Mouse (Mus musculus) megakaryocyte, embryonic 14.5 days (primary cell): Measurements from ENCODE around the gene Brwd3. TPM values are rescaled to one million over a fixed set of nuclear protein-coding genes. Genes with fewer than 3 reads are reported as not detected.

Source experiments
- H3K27me3 ChIP-seq: replicated peaks from 2 replicates; pipeline ENCODE3; 2012; ENCODE audit warnings: inconsistent platforms
- H3K36me3 ChIP-seq: replicated peaks from 2 replicates; pipeline ENCODE3; 2012; ENCODE audit warnings: low read length, inconsistent platforms, mixed read lengths
- H3K4me1 ChIP-seq: 2 replicates; pipeline ENCODE4 v1.6.1; 2012; ENCODE audit warnings: inconsistent platforms
- H3K4me3 ChIP-seq: replicated peaks from 2 replicates; pipeline ENCODE3; 2012; ENCODE audit warnings: moderate library complexity, mild to moderate bottlenecking, inconsistent platforms
- H3K9me3 ChIP-seq: 2 replicates; pipeline ENCODE4 v1.6.1; 2012; ENCODE audit warnings: inconsistent platforms
- FLI1 ChIP-seq: IDR thresholded peaks from 2 replicates; pipeline ENCODE4 v1.6.1; 2012; ENCODE audit warnings: low read length, inconsistent platforms, mixed read lengths
- GATA1 ChIP-seq: IDR thresholded peaks from 3 replicates; pipeline ENCODE4 v1.6.1; 2012; ENCODE audit warnings: mixed read lengths, low read length, inconsistent platforms, borderline replicate concordance
- polyA plus RNA-seq: library from polyadenylated mRNA; stranded (reverse); fragments of >175 nt; gene quantifications from 2 replicates; pipeline ENCODE4 v1.2.3, GENCODE M21; 2012; ENCODE audit warnings: low replicate concordance; ENCODE audit not compliant: insufficient read depth

Gene Brwd3
- polyA plus RNA-seq, 1 experiment, result 0.46 TPM

DNA sequence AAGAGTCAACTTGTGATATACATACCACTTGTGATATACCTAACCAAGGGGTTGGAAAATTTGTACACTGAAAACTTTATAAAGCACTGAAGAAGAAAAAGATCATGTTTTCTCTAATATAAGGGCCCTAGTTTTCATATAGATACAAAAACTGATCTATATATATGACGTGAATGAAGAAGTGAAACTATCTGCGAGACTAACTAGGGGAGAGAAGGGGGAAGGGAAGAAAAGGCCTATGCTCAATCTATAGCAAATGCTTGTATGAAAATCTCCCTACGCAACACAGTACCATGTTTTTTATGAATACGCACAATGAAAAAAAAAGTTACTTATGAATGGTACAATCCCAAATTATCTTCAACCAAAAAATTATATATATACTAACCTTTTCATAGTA, 50.4 kb downstream of the Brwd3 start:
- no peaks in the 10 kb centered on the region for H3K4me1 ChIP-seq
- no peaks in the 10 kb centered on the region for H3K9me3 ChIP-seq
- no peak overlapping the region for H3K4me3 ChIP-seq
- no peak for TF ChIP-seq FLI1
- TF ChIP-seq GATA1, result no peak
- peaks cover 27% of the 10 kb centered on the region for H3K36me3 ChIP-seq
- H3K27me3 ChIP-seq, result no peaks in the 10 kb centered on the region

DNA sequence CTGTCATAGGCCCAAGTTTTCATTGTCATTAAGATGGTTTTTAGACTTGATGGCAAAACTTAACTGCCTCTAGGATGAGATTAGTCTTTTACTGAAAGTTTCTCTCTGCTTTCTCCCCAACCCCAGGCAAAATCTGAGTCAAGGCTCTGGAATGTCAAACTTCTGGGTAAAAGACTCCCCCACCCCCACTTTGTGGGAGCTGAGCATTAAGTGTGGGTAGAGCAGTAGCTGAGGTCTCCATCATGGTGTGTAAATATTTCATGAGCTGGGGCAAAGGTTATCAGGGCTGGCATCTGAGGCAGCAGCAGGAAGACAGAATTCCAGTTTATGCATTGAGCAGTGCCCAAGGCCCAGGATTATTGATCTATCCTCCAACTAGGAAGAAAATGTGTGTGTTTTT, 102.4 kb downstream of the Brwd3 start:
- no peaks in the 10 kb centered on the region for H3K9me3 ChIP-seq

DNA sequence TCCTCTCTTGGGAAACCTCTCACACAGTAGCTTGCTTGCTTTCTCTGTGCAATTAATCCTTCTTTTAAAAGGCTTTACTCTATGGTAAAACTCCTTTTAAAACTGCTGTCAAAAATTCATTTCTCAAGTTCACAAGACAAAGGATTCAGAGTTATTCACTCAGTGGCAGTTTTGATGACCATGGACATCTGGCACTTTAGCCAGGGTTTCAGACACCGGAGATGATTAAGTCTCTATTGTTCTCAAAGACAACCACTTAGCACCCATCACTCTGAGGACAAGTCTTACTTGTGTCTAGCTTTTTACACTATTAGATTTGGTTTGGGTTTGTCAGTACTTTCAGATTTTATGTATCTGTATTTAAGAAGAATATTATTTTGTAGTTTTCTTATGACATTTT, 104.6 kb downstream of the Brwd3 start:
- H3K4me3 ChIP-seq, result no peak overlapping the region
- TF ChIP-seq FLI1, result no peak
- TF ChIP-seq GATA1, result no peak
- H3K27me3 ChIP-seq, result peaks cover 2% of the 10 kb centered on the region
- no peaks in the 10 kb centered on the region for H3K36me3 ChIP-seq
- no peaks in the 10 kb centered on the region for H3K9me3 ChIP-seq
- H3K4me1 ChIP-seq, result no peaks in the 10 kb centered on the region

More for the DNA sequence above, 102.4 kb downstream of the Brwd3 start:
- Histone ChIP-seq H3K36me3 (no peaks in the 10 kb centered on the region), H3K4me3 (no peak overlapping the region), H3K27me3 (peaks cover 2% of the 10 kb centered on the region), H3K4me1 (no peaks in the 10 kb centered on the region)
- TF ChIP-seq FLI1, result no peak
- no peak for TF ChIP-seq GATA1

DNA sequence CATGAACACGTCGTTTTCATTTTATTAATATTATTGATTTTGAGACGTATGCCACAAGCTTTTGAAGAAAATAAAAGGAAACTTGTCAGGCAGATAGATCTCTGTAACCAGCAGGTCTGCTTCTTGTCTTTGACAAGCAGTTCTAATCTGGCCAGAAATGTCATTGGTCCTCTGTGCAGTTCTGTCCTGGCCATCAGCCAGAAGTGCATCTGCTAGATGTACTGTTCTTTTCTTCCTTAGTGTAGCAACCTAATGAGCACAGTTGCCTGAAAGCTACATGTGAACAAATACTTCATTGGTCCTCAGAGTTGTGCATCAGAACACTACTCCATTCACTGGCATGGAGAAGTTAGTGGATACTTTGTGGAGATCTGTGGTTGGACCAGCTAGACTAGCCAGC, 105.1 kb downstream of the Brwd3 start:
- Histone ChIP-seq H3K27me3 (peaks cover 2% of the 10 kb centered on the region), H3K4me1 (no peaks in the 10 kb centered on the region), H3K4me3 (no peak overlapping the region), H3K36me3 (no peaks in the 10 kb centered on the region), H3K9me3 (no peaks in the 10 kb centered on the region)
- no peak for TF ChIP-seq FLI1
- no peak for TF ChIP-seq GATA1

DNA sequence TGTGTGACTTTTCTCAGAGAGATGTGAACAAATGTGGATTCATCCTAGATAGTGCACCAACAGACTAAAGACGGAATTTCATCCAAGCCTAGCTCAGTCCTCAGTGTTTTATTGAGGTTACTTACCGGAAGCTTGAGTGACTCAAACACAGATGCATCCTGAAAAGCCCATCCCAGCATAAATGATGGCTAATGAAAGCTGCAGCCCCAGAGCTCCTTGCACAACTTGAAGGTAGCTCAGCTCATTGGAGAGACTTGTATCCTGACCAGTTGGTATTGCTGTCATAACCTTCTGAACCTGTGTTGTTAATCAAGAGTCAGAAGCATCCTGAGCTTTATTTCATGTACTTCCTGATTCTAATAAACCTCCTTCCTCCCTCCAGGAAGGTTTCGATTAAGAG, 105.8 kb downstream of the Brwd3 start:
- H3K27me3 ChIP-seq, result peaks cover 2% of the 10 kb centered on the region
- no peaks in the 10 kb centered on the region for H3K4me1 ChIP-seq
- no peak for TF ChIP-seq FLI1
- no peak for TF ChIP-seq GATA1
- no peak overlapping the region for H3K4me3 ChIP-seq
- no peaks in the 10 kb centered on the region for H3K36me3 ChIP-seq
- H3K9me3 ChIP-seq, result no peaks in the 10 kb centered on the region

DNA sequence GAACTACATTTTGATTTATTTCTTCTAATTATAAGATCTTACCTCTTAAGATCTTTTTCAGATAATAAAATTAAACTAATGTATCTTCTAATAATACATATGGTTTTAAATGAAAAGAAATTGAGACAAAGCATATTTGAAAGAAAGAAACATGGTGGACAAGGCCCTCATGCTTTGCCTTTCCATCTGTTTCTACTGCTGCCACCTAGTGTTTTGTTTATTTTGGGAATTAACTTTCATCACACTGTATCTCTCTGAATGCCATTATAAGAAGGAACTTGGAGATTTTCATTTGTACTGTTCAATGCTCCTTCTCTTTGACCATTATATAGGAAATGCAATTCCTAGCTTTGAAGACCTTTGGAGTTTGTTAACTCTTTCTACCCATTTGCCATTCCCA, 109.9 kb downstream of the Brwd3 start:
- Histone ChIP-seq H3K36me3 (no peaks in the 10 kb centered on the region), H3K4me3 (no peak overlapping the region), H3K27me3 (peaks cover 4% of the 10 kb centered on the region), H3K9me3 (peaks cover 4% of the 10 kb centered on the region; the same call in 1 of the 2 replicates), H3K4me1 (no peaks in the 10 kb centered on the region)
- TF ChIP-seq GATA1 (no peak), FLI1 (no peak)

DNA sequence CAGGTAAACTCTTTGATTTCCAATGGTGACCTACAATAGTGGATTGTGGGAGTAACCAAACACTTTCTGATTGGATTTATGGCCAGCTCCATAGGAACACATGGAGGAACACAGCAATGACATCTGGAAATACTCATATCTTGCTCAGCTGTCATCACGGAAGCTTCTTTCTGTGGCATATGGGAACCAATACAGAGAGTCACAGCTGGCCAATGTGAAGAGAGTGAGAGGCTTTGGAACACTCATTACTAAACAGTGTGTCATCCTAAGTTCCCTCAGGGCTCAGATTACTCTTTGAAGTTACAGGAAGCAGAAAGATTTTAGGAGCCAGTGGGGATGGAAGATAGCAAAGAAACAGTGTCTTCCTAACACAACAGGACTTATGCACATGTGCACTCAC, 111.7 kb downstream of the Brwd3 start:
- no peak for TF ChIP-seq FLI1
- TF ChIP-seq GATA1, result no peak
- H3K36me3 ChIP-seq, result no peaks in the 10 kb centered on the region
- no peak overlapping the region for H3K4me3 ChIP-seq
- H3K9me3 ChIP-seq, result peaks cover 4% of the 10 kb centered on the region; the same call in 1 of the 2 replicates
- H3K4me1 ChIP-seq, result no peaks in the 10 kb centered on the region
- peaks cover 2% of the 10 kb centered on the region for H3K27me3 ChIP-seq

DNA sequence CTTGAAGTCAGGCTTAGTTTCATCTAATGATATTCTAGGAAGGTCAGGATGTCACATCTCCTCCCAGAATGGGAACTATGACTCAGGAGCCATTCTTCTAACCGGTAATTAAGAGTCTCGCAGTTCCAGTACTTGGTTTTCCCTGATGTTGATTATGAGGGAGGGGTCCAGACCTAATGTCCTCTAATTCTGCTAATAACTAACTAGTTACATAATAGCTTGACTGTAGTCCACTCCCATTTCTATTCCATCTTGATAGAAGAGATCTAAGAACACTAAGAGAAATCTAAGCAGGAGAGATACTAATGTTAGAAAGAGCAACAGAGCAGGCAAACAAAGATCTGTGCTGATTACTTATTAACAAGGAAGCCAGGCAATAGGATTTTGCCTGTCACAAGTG, 129.9 kb downstream of the Brwd3 start:
- no peaks in the 10 kb centered on the region for H3K4me1 ChIP-seq
- no peak overlapping the region for H3K4me3 ChIP-seq
- TF ChIP-seq FLI1, result no peak
- TF ChIP-seq GATA1, result no peak
- no peaks in the 10 kb centered on the region for H3K9me3 ChIP-seq
- peaks cover 3% of the 10 kb centered on the region for H3K27me3 ChIP-seq
- no peaks in the 10 kb centered on the region for H3K36me3 ChIP-seq

Other genes with a start within 250 kb of the Brwd3 start
- gene Gm379, start 169.5 kb downstream of the Brwd3 start, polyA plus RNA-seq, result not detected in 2 replicates
- gene Hmgn5, start 179.0 kb upstream of the Brwd3 start, polyA plus RNA-seq, result 1.8 and 20.8 TPM in 2 replicates